Mouse (Mus musculus): ENCODE measurements around the gene Vim. TPM values are rescaled to one million over a fixed set of nuclear protein-coding genes. Genes with fewer than 3 reads are reported as not detected.

Vim gene
- polyA plus RNA-seq, 2 experiments = 70.8 to 98.0 TPM

DNA sequence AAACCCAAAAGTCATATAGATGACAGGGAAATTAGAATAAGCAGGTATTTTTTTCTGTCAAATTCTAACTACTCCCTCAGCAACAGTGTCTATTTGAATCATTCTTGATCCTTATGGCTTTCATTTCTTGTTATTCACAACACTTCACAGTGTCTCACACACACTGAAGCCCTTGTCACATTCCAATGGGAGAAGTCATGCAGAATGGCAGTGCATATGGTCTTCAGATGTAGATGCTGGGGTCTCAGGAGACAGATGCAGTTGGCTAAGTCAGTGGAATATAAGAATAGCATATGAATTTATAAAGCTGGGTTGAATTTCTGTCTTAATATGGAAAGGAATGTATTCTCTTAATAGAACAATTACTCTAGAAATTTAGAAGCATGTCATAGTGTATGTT, 17.5 kb upstream of the Vim start:
- Histone ChIP-seq H3K27ac (no peak overlapping the region), H3K4me1 (replicated peaks; ENCODE audit: control insufficient read depth in 2 of 2, insufficient read depth in 2 of 2, low read length in 1 of 2) (peaks cover 0 to 5% of the 10 kb centered on the region in 2 experiments; a peak in 1 of 4 replicates), H3K9me3 (ENCODE audit: control insufficient read depth, low read length) (no peaks in the 10 kb centered on the region), H3K9ac (replicated peaks) (no peak overlapping the region), H3K4me3 (ENCODE audit: insufficient read depth in 1 of 2, low read depth in 2 of 2, low read length in 2 of 2) (no peak overlapping the region), H3K4me2 (ENCODE audit: low read depth) (no peak overlapping the region), H3K36me3 (replicated peaks; ENCODE audit: control insufficient read depth, insufficient read depth, low read depth) (no peaks in the 10 kb centered on the region), H3K27me3 (ENCODE audit: control insufficient read depth, insufficient read depth, low read length) (no peaks in the 10 kb centered on the region)
- DNase-seq (ENCODE audit: low read depth in 3 of 3, low spot score in 3 of 3) (no peak), ATAC-seq (ENCODE audit: insufficient read depth) (no peak)
- TF ChIP-seq CTCF (IDR thresholded peaks at IDR 0.05; ENCODE audit: low read depth) = no peak
- TF ChIP-seq EP300 (IDR thresholded peaks at IDR 0.05; ENCODE audit: low read depth) = no peak

DNA sequence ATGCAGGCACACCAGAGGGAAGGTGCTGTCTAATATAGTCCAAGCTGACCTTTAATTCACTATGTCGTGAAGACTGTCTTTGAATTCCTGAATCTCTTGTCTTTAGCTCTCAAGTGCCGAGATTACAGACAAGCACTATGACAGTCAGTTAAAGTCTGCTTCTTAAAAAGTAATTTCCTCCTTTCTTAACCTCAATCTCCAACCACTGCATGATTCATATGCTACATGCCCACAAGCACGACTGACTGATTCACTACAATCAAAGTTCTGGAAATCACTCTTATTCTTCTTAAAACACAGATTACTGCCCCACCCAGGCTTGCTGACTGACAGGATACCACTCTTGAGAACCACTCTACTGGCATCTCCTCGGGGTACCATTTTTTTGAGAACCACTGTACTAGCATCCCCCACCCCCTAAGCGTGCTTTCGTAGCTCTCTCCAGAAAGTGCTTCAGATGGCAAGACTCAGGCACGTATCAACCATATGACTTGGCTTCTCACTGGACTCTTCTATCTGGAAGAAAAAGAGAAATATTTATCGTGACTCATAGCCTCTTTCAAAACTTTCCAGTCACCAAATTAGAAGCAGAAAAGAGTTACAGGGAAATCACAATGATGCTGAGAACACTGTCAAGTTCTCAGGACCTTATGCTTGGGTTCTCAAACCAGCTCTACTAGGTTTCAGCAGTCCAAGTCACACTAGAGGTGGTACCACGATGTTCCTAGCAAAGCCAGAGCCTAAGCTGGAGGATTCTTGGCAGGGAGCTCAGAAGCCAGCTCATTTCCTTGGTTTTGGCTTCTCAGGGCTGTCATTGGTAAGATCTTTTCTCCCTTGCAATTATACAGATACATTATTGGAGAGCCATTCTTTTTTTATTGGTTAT, 16.3 kb upstream of the Vim start:
- Histone ChIP-seq H3K4me3 (ENCODE audit: insufficient read depth in 1 of 2, low read depth in 2 of 2, low read length in 2 of 2) (no peak overlapping the region), H3K4me2 (ENCODE audit: low read depth) (no peak overlapping the region), H3K36me3 (replicated peaks; ENCODE audit: control insufficient read depth, insufficient read depth, low read depth) (no peaks in the 10 kb centered on the region), H3K9ac (replicated peaks) (no peak overlapping the region), H3K27ac (no peak overlapping the region), H3K4me1 (replicated peaks; ENCODE audit: control insufficient read depth in 2 of 2, insufficient read depth in 2 of 2, low read length in 1 of 2) (peaks cover 0 to 5% of the 10 kb centered on the region in 2 experiments; a peak in 1 of 4 replicates), H3K9me3 (ENCODE audit: control insufficient read depth, low read length) (no peaks in the 10 kb centered on the region), H3K27me3 (ENCODE audit: control insufficient read depth, insufficient read depth, low read length) (no peaks in the 10 kb centered on the region)
- TF ChIP-seq EP300 (IDR thresholded peaks at IDR 0.05; ENCODE audit: low read depth) (no peak), CTCF (IDR thresholded peaks at IDR 0.05; ENCODE audit: low read depth) (no peak)
- 46% methylated on average over 9 of the region's 9 CpGs for WGBS (ENCODE audit: insufficient replicate concordance)
- ATAC-seq (ENCODE audit: insufficient read depth) (no peak), DNase-seq (ENCODE audit: low read depth in 3 of 3, low spot score in 3 of 3) (no peak)

DNA sequence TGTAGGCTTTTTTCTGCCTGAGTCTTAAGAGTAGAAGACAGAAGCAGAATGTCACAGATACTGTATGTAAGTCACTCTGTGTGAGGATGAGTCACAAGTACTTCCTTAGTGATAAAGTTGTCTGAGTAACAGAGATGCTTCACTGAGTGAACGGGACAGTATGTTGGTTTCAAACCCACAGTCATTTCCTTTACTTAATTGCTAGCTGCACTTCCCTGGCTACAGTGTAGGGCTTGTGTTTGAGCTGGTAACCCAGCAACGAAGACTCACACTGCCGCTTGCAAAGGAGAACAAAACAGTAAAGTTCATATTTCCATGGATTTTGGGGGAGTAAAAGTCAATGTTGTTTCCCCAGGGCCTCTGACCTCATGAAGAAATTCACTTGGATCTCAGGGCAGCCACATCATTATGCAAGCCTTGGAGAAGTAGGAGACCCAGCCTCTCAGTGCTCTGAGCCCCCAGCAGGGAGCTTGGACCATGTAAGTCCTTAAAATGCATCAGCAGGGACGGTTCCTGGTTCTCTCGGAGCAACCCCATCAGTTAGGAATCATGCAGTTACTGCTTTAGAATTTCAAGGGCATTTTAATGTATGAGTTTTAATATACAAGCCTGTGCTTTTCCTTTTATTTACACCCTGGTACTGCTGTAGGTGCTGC, 15.0 kb upstream of the Vim start:
- Histone ChIP-seq H3K27me3 (ENCODE audit: control insufficient read depth, insufficient read depth, low read length) (no peaks in the 10 kb centered on the region), H3K36me3 (replicated peaks; ENCODE audit: control insufficient read depth, insufficient read depth, low read depth) (no peaks in the 10 kb centered on the region), H3K4me2 (ENCODE audit: low read depth) (no peak overlapping the region), H3K9ac (replicated peaks) (no peak overlapping the region), H3K4me1 (replicated peaks; ENCODE audit: control insufficient read depth in 2 of 2, insufficient read depth in 2 of 2, low read length in 1 of 2) (peaks cover 0 to 5% of the 10 kb centered on the region in 2 experiments; a peak in 1 of 4 replicates), H3K9me3 (ENCODE audit: control insufficient read depth, low read length) (no peaks in the 10 kb centered on the region), H3K27ac (no peak overlapping the region), H3K4me3 (ENCODE audit: insufficient read depth in 1 of 2, low read depth in 2 of 2, low read length in 2 of 2) (no peak overlapping the region)
- DNase-seq (ENCODE audit: low read depth in 3 of 3, low spot score in 3 of 3) = no peak
- TF ChIP-seq CTCF (IDR thresholded peaks at IDR 0.05; ENCODE audit: low read depth) = no peak
- TF ChIP-seq EP300 (IDR thresholded peaks at IDR 0.05; ENCODE audit: low read depth) = no peak
- 15% methylated on average over 5 of the region's 5 CpGs for WGBS (ENCODE audit: insufficient replicate concordance)
- peak; percentile 68 for ATAC-seq (ENCODE audit: insufficient read depth)

DNA sequence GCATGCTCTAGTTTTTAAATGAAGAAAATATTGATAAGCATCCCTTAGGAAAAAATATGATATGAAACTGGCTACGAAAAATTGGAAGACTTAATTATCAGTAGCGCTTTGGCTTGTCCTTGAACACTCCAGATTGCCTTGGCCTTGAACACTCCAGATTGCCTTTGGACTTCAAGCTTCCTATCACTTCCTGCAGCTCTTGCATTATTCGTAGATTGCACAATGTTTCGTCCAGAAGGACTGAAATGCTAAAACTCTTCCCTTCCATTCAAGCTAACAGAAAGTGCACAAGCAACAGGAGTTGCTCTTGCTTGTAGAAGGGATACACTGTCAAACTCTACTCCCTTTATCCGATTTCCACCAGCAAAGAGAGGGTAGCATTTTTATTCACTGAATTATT, 14.4 kb upstream of the Vim start:
- TF ChIP-seq EP300 (IDR thresholded peaks at IDR 0.05; ENCODE audit: low read depth) (no peak), CTCF (IDR thresholded peaks at IDR 0.05; ENCODE audit: low read depth) (no peak)
- peaks cover 0 to 5% of the 10 kb centered on the region in 2 experiments; a peak in 1 of 4 replicates for H3K4me1 ChIP-seq (replicated peaks; ENCODE audit: control insufficient read depth in 2 of 2, insufficient read depth in 2 of 2, low read length in 1 of 2)
- no peaks in the 10 kb centered on the region for H3K9me3 ChIP-seq (ENCODE audit: control insufficient read depth, low read length)
- H3K27ac ChIP-seq = no peak overlapping the region
- H3K27me3 ChIP-seq (ENCODE audit: control insufficient read depth, insufficient read depth, low read length) = no peaks in the 10 kb centered on the region
- H3K4me2 ChIP-seq (ENCODE audit: low read depth) = no peak overlapping the region
- ATAC-seq (ENCODE audit: insufficient read depth) (no peak), DNase-seq (ENCODE audit: low read depth in 3 of 3, low spot score in 3 of 3) (no peak)
- H3K4me3 ChIP-seq (ENCODE audit: insufficient read depth in 1 of 2, low read depth in 2 of 2, low read length in 2 of 2) = no peak overlapping the region
- H3K9ac ChIP-seq (replicated peaks) = no peak overlapping the region
- 32% methylated on average over 5 of the region's 5 CpGs for WGBS (ENCODE audit: insufficient replicate concordance)
- no peaks in the 10 kb centered on the region for H3K36me3 ChIP-seq (replicated peaks; ENCODE audit: control insufficient read depth, insufficient read depth, low read depth)

DNA sequence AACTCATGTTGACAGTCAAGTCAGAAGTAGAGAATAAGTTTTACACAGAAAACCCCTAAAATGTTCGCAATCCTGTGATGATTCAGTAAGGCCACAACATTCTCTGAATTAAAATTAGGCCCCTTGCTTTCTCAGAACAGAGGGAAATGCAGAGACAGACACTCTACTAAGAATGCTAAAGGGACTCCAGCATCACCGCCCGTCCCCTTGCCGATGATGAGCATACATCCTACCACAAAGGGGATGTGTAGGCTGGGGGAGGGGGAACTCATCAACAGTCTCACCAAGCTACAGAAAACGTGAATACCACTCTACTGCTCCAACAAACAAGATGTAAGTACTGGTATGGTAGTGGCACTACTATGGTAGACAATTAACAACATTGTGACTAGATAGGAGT, 14.0 kb upstream of the Vim start:
- H3K9me3 ChIP-seq (ENCODE audit: control insufficient read depth, low read length) = no peaks in the 10 kb centered on the region
- DNase-seq (ENCODE audit: low read depth in 3 of 3, low spot score in 3 of 3) (no peak), ATAC-seq (ENCODE audit: insufficient read depth) (no peak)
- no peak overlapping the region for H3K9ac ChIP-seq (replicated peaks)
- H3K4me2 ChIP-seq (ENCODE audit: low read depth) = no peak overlapping the region
- no peak for TF ChIP-seq CTCF (IDR thresholded peaks at IDR 0.05; ENCODE audit: low read depth)
- no peak for TF ChIP-seq EP300 (IDR thresholded peaks at IDR 0.05; ENCODE audit: low read depth)
- H3K27ac ChIP-seq = no peak overlapping the region
- 50% methylated on average over 5 of the region's 5 CpGs for WGBS (ENCODE audit: insufficient replicate concordance)
- no peaks in the 10 kb centered on the region for H3K27me3 ChIP-seq (ENCODE audit: control insufficient read depth, insufficient read depth, low read length)
- H3K4me1 ChIP-seq (replicated peaks; ENCODE audit: control insufficient read depth in 2 of 2, insufficient read depth in 2 of 2, low read length in 1 of 2) = peaks cover 0 to 5% of the 10 kb centered on the region in 2 experiments; a peak in 1 of 4 replicates
- no peaks in the 10 kb centered on the region for H3K36me3 ChIP-seq (replicated peaks; ENCODE audit: control insufficient read depth, insufficient read depth, low read depth)
- no peak overlapping the region for H3K4me3 ChIP-seq (ENCODE audit: insufficient read depth in 1 of 2, low read depth in 2 of 2, low read length in 2 of 2)
